Mouse (Mus musculus) C2C12 (cell line): ENCODE results near the gene Dvl3.

Experiments
- CEBPB ChIP-seq: IDR thresholded peaks from one replicate; pipeline ENCODE4 v1.6.1; 2011; ENCODE audit warnings: low read depth, mild to moderate bottlenecking, control low read depth, moderate library complexity
- CTCF ChIP-seq: IDR thresholded peaks from one replicate; pipeline ENCODE4 v1.5.1; 2011; ENCODE audit not compliant: control insufficient read depth, insufficient read depth, insufficient read length
- MAX ChIP-seq: IDR thresholded peaks from one replicate; pipeline ENCODE4 v1.6.1; 2011; ENCODE audit warnings: mild to moderate bottlenecking, control low read depth
- USF1 ChIP-seq: IDR thresholded peaks from one replicate; pipeline ENCODE4 v1.6.1; 2011; ENCODE audit warnings: low read depth, mild to moderate bottlenecking, control low read depth, moderate library complexity

DNA sequence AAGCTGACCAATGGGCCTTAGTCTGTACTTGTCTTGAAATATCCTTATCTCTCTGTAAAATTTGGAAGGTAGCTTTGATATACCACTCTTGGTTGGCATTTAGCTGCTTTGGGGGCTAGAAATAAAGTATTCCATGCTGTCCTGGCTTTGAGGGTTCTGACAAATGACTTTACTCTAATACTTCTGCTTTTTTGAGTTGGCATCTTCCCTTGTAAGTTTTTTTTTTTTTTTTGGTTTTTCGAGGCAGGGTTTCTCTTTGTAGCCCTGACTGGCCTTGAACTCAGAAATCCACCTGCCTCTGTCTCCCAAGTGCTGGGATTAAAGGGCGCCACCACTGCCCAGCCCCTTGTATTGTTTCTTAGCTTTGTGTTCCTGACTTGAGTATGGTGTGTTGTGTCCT lies 23.3 kb upstream of the Dvl3 start:
- TF ChIP-seq CTCF: no peak
- no peak for TF ChIP-seq USF1
- no peak for TF ChIP-seq MAX
- no peak for TF ChIP-seq CEBPB
